Mouse (Mus musculus) E14TG2a.4 (cell line): ENCODE data around the gene Gm45062.

Source experiments
- CTCF ChIP-seq: conservative IDR thresholded peaks from 2 replicates; pipeline ENCODE4 v1.5.1; 2014; ENCODE audit warnings: low read length
- POU5F1 ChIP-seq: IDR thresholded peaks from 2 replicates; pipeline ENCODE4 v1.6.1; 2014; ENCODE audit warnings: low read length, borderline replicate concordance

DNA sequence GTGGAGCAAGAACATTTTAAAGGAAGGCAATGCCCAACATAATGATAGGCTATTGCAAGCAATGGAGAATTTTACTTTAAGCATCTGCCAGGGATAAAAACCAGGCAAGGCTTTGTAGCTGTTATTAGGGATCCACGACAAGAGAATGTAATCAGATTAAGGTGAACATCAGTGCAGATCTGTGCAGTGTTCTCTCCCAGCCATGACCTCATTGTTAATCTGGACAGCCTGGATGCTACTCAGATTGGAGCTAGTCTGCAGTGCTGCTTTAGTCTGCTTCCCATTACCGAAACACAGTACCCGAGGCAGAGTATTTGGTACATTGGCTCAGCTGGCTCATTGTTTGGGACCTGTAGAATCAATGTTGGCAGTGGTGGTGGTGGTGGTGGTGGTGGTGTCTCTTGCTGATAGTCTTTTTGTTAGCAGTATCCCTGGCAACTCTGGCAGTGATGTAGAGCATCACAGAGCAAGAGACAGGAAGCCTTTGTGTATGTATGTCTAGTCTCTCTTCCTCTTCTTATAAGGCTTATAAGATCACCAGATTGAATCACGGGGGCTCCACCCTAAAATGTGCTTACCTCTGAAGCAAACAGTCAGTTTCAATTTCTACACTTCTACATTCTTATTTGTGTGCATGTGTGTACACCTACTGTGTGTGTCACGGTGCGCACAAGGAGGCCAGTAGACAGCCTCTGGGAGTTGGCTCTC is 245.4 kb downstream of the Gm45062 start:
- TF ChIP-seq CTCF (no peak), POU5F1 (no peak)
